ENCODE assay signal across 18 mouse cellular contexts in the genomic region with DNA sequence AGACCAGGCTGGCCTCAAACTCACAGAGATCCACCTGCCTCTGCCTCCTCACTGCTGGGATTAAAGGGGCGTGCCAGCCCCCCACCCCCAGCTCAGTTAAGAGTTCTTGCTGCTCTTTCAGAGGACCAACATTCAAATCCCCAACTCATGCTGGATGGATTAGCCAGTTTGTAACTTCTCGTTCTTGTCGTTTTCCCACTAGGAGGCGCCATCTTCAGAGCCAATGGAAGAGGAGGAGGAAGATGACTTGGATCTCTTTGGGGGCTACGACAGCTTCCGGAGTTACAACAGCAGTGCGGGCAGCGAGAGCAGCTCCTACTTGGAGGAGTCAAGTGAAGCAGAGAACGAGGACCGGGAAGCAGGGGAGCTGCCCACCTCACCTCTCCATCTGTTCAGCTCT. TPM values are rescaled to one million over a fixed set of nuclear protein-coding genes. Genes with fewer than 3 reads are reported as not detected.
DNase-seq lines count a peak whose midpoint lies in the region; ATAC-seq and TF ChIP-seq lines count a peak whose summit lies in the region.
"Had no signal": no experiment of that assay in that cellular context is flagged by ENCODE, and none has a peak within 500 bp of the region (broad histone marks: within the 10 kb centered on the region; RNA-seq: fewer than 3 reads in every experiment).

No protein-coding gene starts in this region.

- peak; percentile 21 for DNase-seq in embryo, embryonic 10 days (ENCODE audit: low spot score)
- no peak for DNase-seq in embryo, embryonic 11 days
- no peak for DNase-seq in limb, embryonic 11.5 days (ENCODE audit: low spot score)
- no peak for DNase-seq in limb, embryonic 10.5 days (ENCODE audit: low spot score)
- peak; percentile 34 for DNase-seq in c-Kit-positive CD71-positive TER-119-negative erythroid progenitor cells, embryonic 14.5 days (ENCODE audit: low read depth)
- DNase-seq: cerebellum, adult 2 months; left cerebral cortex, postnatal 4 days; lung, postnatal 36 days; right cerebral cortex, postnatal 14 days had no signal

- no peak overlapping the region for H3K4me3 ChIP-seq in limb, embryonic 11.5 days (ENCODE audit: low read depth, low read length)
- no peak overlapping the region for H3K4me3 ChIP-seq in limb, embryonic 10.5 days
- peak overlapping the region; percentile 29; the same call in 1 of the 2 replicates for H3K4me3 ChIP-seq in E14TG2a.4 (replicated peaks; ENCODE audit: low read length)
- no peak overlapping the region for H3K4me3 ChIP-seq in forebrain, embryonic 16.5 days (replicated peaks; ENCODE audit: low read length)
- H3K4me3 ChIP-seq: embryonic facial prominence, embryonic 15.5 days; hindbrain, embryonic 10.5 days; midbrain, embryonic 12.5 days had no signal

- H3K27ac ChIP-seq in limb, embryonic 11.5 days (replicated peaks; ENCODE audit: low read depth, low read length), result no peak overlapping the region
- H3K27ac ChIP-seq in limb, embryonic 10.5 days, result no peak overlapping the region
- no peak overlapping the region for H3K27ac ChIP-seq in forebrain, embryonic 16.5 days (ENCODE audit: low read length)
- H3K27ac ChIP-seq: embryonic facial prominence, embryonic 15.5 days; hindbrain, embryonic 10.5 days; midbrain, embryonic 12.5 days had no signal

- 87% methylated on average over 10 of the region's 10 CpGs for WGBS in limb, embryonic 11.5 days
- 91% methylated on average over 10 of the region's 10 CpGs for WGBS in limb, embryonic 10.5 days
- WGBS in forebrain, embryonic 16.5 days, result 92% methylated on average over 10 of the region's 10 CpGs

- peaks cover 16% of the 10 kb centered on the region for H3K36me3 ChIP-seq in limb, embryonic 11.5 days (ENCODE audit: control insufficient read depth, insufficient read depth, low read length)
- peaks cover 50% of the 10 kb centered on the region for H3K36me3 ChIP-seq in limb, embryonic 10.5 days
- peaks cover 51% of the 10 kb centered on the region for H3K36me3 ChIP-seq in E14TG2a.4 (ENCODE audit: insufficient read depth, low read length)
- H3K36me3 ChIP-seq in forebrain, embryonic 16.5 days (ENCODE audit: control insufficient read depth, insufficient read depth), result peaks cover 15% of the 10 kb centered on the region

- H3K4me1 ChIP-seq in limb, embryonic 11.5 days (ENCODE audit: control insufficient read depth, insufficient read depth, low read length), result 0 out of 2 replicates have a peak, but pooled peaks cover 3% of the 10 kb centered on the region
- H3K4me1 ChIP-seq in limb, embryonic 10.5 days, result peaks cover 11% of the 10 kb centered on the region
- H3K4me1 ChIP-seq in E14TG2a.4 (replicated peaks; ENCODE audit: low read depth, low read length), result peaks cover 71% of the 10 kb centered on the region
- H3K4me1 ChIP-seq in forebrain, embryonic 16.5 days (replicated peaks; ENCODE audit: control insufficient read depth, insufficient read depth, low read length), result peaks cover 9% of the 10 kb centered on the region

- H3K4me2 ChIP-seq in limb, embryonic 11.5 days (ENCODE audit: low read depth, severe bottlenecking), result no peak overlapping the region
- H3K4me2 ChIP-seq in forebrain, embryonic 16.5 days (ENCODE audit: low read length), result no peak overlapping the region
- H3K4me2 ChIP-seq: embryonic facial prominence, embryonic 15.5 days; midbrain, embryonic 12.5 days had no signal

- 0 out of 2 replicates have a peak overlapping the region, but pooled peaks have one; percentile 12 for H3K9ac ChIP-seq in limb, embryonic 11.5 days (ENCODE audit: low read length)
- H3K9ac ChIP-seq in forebrain, embryonic 16.5 days (replicated peaks; ENCODE audit: low read depth, low read length), result no peak overlapping the region
- H3K9ac ChIP-seq: embryonic facial prominence, embryonic 15.5 days; midbrain, embryonic 12.5 days had no signal

- ATAC-seq in limb, embryonic 11.5 days (ENCODE audit: insufficient number of reproducible peaks, low FRiP score, low TSS enrichment, low read depth), result no peak
- ATAC-seq in megakaryocyte progenitor cell, adult 5-6 weeks (replicated peaks; ENCODE audit: poor library complexity), result no peak
- ATAC-seq in forebrain, embryonic 16.5 days, result no peak
- ATAC-seq: intestine, embryonic 16.5 days had no signal

- peak; percentile 60 for TF ChIP-seq CTCF in E14TG2a.4 (conservative IDR thresholded peaks at IDR 0.05; ENCODE audit: low read length)

- no peaks in the 10 kb centered on the region for H3K27me3 ChIP-seq in limb, embryonic 11.5 days (ENCODE audit: control insufficient read depth, insufficient read depth, low read length)
- H3K27me3 ChIP-seq in limb, embryonic 10.5 days (ENCODE audit: low read depth, poor library complexity, severe bottlenecking), result no peaks in the 10 kb centered on the region
- H3K27me3 ChIP-seq in E14TG2a.4 (ENCODE audit: insufficient read depth, low read length), result no peaks in the 10 kb centered on the region
- H3K27me3 ChIP-seq in forebrain, embryonic 16.5 days (replicated peaks; ENCODE audit: control insufficient read depth, insufficient read depth, low read length), result no peaks in the 10 kb centered on the region
- H3K27me3 ChIP-seq: embryonic facial prominence, embryonic 15.5 days; midbrain, embryonic 12.5 days had no signal

- H3K9me3 ChIP-seq in limb, embryonic 11.5 days (ENCODE audit: control insufficient read depth, low read length), result no peaks in the 10 kb centered on the region
- no peaks in the 10 kb centered on the region for H3K9me3 ChIP-seq in limb, embryonic 10.5 days (replicated peaks)
- H3K9me3 ChIP-seq in E14TG2a.4 (ENCODE audit: low read length), result no peaks in the 10 kb centered on the region
- H3K9me3 ChIP-seq in forebrain, embryonic 16.5 days (ENCODE audit: control insufficient read depth, low read length), result no peaks in the 10 kb centered on the region
- H3K9me3 ChIP-seq: embryonic facial prominence, embryonic 15.5 days; hindbrain, embryonic 10.5 days; midbrain, embryonic 12.5 days had no signal

RNA-seq across cellular contexts. Expression of a gene that starts 3.3 kb away (rescaled TPM):
- 24.2 and 27.0 TPM in 2 replicates for polyA plus RNA-seq in limb, embryonic 11.5 days (2014; fragmentation: Nextera tagmentation; extraction: Ambion mirVana)
- 37.1 and 42.1 TPM in 2 replicates for polyA plus RNA-seq in limb, embryonic 10.5 days (2016; fragmentation: Nextera tagmentation; extraction: Ambion mirVana)
- total RNA-seq in megakaryocyte progenitor cell, adult 5-6 weeks (2015), result 17.3 and 19.9 TPM in 2 replicates
- 30.9 and 35.1 TPM in 2 replicates for total RNA-seq in megakaryocyte progenitor cell, adult 5-6 weeks (2017)
- polyA plus RNA-seq in forebrain, embryonic 16.5 days (2015; fragmentation: Nextera tagmentation; extraction: Ambion mirVana), result 30.8 and 32.7 TPM in 2 replicates

RNA-seq across cellular contexts. Expression of a gene that starts 30.1 kb away (rescaled TPM):
- polyA plus RNA-seq in limb, embryonic 11.5 days (2014; fragmentation: Nextera tagmentation; extraction: Ambion mirVana), result 4.4 and 4.5 TPM in 2 replicates
- 1.3 and 2.4 TPM in 2 replicates for polyA plus RNA-seq in limb, embryonic 10.5 days (2016; fragmentation: Nextera tagmentation; extraction: Ambion mirVana)
- 0.57 and 0.59 TPM in 2 replicates for total RNA-seq in megakaryocyte progenitor cell, adult 5-6 weeks (2015)
- total RNA-seq in megakaryocyte progenitor cell, adult 5-6 weeks (2017), result not detected in 2 replicates
- 18.6 and 27.7 TPM in 2 replicates for polyA plus RNA-seq in forebrain, embryonic 16.5 days (2015; fragmentation: Nextera tagmentation; extraction: Ambion mirVana)
- total RNA-seq: common myeloid progenitor, adult 5-6 weeks; granulocyte monocyte progenitor cell, adult 5-6 weeks had no signal

Comparison
In these comparisons a context has a peak if more than half of its experiments do, and no peak if none do; other contexts are left out.
1. DNase-seq: peak in embryo, embryonic 10 days (single experiment) and c-Kit-positive CD71-positive TER-119-negative erythroid progenitor cells, embryonic 14.5 days (single experiment); none in embryo, embryonic 11 days (single experiment), limb, embryonic 11.5 days (single experiment) and limb, embryonic 10.5 days (single experiment).